Mouse (Mus musculus): ENCODE measurements around the gene AI593442.

- TF ChIP-seq POLR2A (IDR thresholded peaks at IDR 0.05; ENCODE audit: extremely low read depth, insufficient read depth, low read length), result 0 out of 2 replicates have a peak, but pooled peaks have one; percentile 20
- no peak for TF ChIP-seq CTCF (IDR thresholded peaks at IDR 0.05; ENCODE audit: extremely low read depth, insufficient read depth, low read length)
Observed at GRCm38 (mm10) chr9:52678179-52678838, 1.3 kb downstream of the AI593442 start.
